Mouse (Mus musculus) midbrain, embryonic 13.5 days (tissue): ENCODE measurements around the gene Syt8. TPM values are rescaled to one million over a fixed set of nuclear protein-coding genes. Genes with fewer than 3 reads are reported as not detected.

Experiments used
- ATAC-seq: fragments of 200-750 bp; cut with Nextera tagmentation; 2 replicates; pipeline ENCODE4 v1.8.0; 2017; ENCODE audit warnings: mild to moderate bottlenecking, moderate TSS enrichment, moderate library complexity
- H3K27ac ChIP-seq: fragments of 300-500 bp; sonication (generic); 2 replicates; pipeline ENCODE4 v1.5.1; 2015; ENCODE audit warnings: inconsistent platforms, mild to moderate bottlenecking, moderate library complexity
- H3K27me3 ChIP-seq: fragments of 300-500 bp; sonication (generic); 2 replicates; pipeline ENCODE4 v1.6.1; 2015; ENCODE audit warnings: mild to moderate bottlenecking, inconsistent platforms
- H3K36me3 ChIP-seq: fragments of 300-500 bp; sonication (generic); 2 replicates; pipeline ENCODE4 v1.6.1; 2015; ENCODE audit warnings: mild to moderate bottlenecking, inconsistent platforms
- H3K4me1 ChIP-seq: fragments of 300-500 bp; sonication (generic); replicated peaks from 2 replicates; pipeline ENCODE4 v1.6.1; 2015; ENCODE audit warnings: inconsistent platforms
- H3K4me2 ChIP-seq: fragments of 300-500 bp; sonication (generic); replicated peaks from 2 replicates; pipeline ENCODE4 v1.6.1; 2015; ENCODE audit warnings: moderate library complexity, mild to moderate bottlenecking, inconsistent platforms
- H3K4me3 ChIP-seq: fragments of 300-500 bp; sonication (generic); replicated peaks from 2 replicates; pipeline ENCODE4 v1.5.1; 2015; ENCODE audit warnings: mild to moderate bottlenecking, inconsistent platforms
- H3K9ac ChIP-seq: fragments of 300-500 bp; sonication (generic); replicated peaks from 2 replicates; pipeline ENCODE4 v1.6.1; 2015; ENCODE audit warnings: mild to moderate bottlenecking, inconsistent platforms
- H3K9me3 ChIP-seq: fragments of 300-500 bp; sonication (generic); 2 replicates; pipeline ENCODE4 v1.6.1; 2016; ENCODE audit warnings: mild to moderate bottlenecking, inconsistent platforms
- WGBS: fragments of 180-500 bp; shearing (Covaris S2); methylation state at CpG from one replicate; pipeline ENCODE4 v1.1.7; 2015; 5-methylcytosine and 5-hydroxymethylcytosine counted together
- polyA plus RNA-seq: library from polyadenylated mRNA; unstranded; fragments of >200 nt; fragmentation: Nextera tagmentation; extraction: Ambion mirVana; gene quantifications from 2 replicates; pipeline ENCODE4 v1.2.1, GENCODE M21; 2015

Syt8 gene
- polyA plus RNA-seq, 1 experiment from 2014 or later: not detected

DNA sequence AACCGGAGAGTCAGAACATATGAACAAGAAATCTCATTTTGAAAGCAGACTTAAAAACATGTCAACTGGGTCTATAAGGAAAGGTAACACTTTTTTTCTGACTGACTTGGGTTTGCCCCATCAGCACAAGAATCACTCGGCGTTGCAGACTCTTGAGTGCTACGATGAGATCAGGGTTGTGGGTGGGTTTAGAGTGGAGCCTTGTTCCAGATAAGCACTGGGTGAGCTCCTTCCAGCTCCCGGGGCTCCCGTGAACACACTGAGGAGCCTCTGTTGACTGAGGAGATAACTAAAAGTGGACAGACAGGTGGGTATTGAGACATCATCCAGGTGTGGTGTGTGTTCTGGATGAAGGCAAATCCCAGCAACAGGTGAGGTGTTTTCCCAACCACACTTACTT, 21.4 kb upstream of the Syt8 start:
- H3K27ac ChIP-seq: no peak overlapping the region
- H3K27me3 ChIP-seq: no peaks in the 10 kb centered on the region
- H3K4me2 ChIP-seq: no peak overlapping the region
- 94% methylated on average over 6 of the region's 6 CpGs for WGBS
- H3K9me3 ChIP-seq: no peaks in the 10 kb centered on the region
- H3K36me3 ChIP-seq: no peaks in the 10 kb centered on the region
- no peak overlapping the region for H3K4me3 ChIP-seq
- H3K9ac ChIP-seq: no peak overlapping the region
- ATAC-seq: no peak
- H3K4me1 ChIP-seq: no peaks in the 10 kb centered on the region

DNA sequence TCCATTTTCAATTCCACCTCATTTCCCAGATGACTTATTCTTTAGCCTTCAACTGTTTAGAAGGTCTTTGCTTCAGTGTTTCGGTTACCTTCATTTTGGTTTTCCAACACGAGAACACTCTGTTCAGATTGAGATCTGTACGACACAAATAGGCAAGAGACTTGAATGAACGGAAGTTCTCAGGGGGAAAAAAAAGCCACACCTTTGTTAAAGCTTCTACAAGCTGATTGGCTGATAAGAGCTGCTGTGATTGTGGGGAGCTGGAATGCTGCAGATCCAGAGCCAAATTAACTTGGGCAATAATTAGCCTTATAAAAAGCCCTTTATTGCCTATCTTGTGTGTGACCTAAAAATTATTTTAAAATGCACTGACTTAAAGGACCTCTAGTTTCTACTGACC, 19.3 kb upstream of the Syt8 start:
- Histone ChIP-seq H3K27ac (no peak overlapping the region), H3K4me1 (no peaks in the 10 kb centered on the region), H3K4me2 (no peak overlapping the region), H3K36me3 (no peaks in the 10 kb centered on the region), H3K9me3 (no peaks in the 10 kb centered on the region), H3K27me3 (no peaks in the 10 kb centered on the region), H3K9ac (no peak overlapping the region), H3K4me3 (no peak overlapping the region)
- ATAC-seq: no peak
- 74% methylated on average over 4 of the region's 4 CpGs for WGBS

DNA sequence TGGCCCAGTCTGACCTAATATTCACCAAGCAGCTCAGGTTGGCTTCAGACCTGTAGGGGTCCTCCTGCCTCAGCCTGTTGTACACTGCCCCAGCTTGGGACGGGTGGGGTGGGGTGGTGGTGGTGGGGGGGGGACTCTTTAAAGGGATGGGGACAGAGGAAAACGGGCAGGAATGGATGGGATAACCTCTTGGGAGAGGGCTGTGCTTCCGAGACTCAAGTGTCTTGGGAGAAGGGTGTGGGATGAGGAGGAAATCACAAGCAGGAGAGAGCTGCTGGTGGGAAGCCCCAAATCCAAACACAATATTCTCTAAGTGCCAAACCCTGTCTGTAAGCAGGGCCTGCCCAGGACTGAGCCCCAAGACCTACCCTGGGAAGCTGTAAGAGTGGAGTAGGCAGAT, 18.4 kb upstream of the Syt8 start:
- Histone ChIP-seq H3K27me3 (no peaks in the 10 kb centered on the region), H3K36me3 (no peaks in the 10 kb centered on the region), H3K4me1 (no peaks in the 10 kb centered on the region), H3K27ac (no peak overlapping the region), H3K9me3 (no peaks in the 10 kb centered on the region), H3K4me2 (no peak overlapping the region), H3K4me3 (no peak overlapping the region), H3K9ac (no peak overlapping the region)
- WGBS: 88% methylated on average over 3 of the region's 3 CpGs
- ATAC-seq: no peak

DNA sequence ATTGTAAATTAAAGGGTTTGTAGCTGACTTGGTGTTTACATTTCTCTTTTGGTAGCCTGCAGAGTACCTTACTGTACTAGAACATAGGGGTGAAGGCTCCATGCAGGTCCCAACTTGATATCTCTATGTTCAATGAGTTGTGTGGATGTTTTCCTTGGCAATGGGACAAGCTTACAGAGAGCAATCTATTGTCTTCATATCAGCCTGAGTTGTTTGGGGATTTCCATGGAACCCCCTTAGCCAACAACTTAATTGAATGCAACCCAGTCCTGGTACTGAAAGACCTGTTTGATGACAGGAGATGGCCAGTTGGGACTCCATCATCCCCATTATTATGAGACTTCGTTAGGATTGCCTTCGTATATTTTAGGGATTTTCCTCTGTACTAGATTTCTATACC, 16.6 kb upstream of the Syt8 start:
- Histone ChIP-seq H3K9ac (no peak overlapping the region), H3K27me3 (no peaks in the 10 kb centered on the region), H3K9me3 (no peaks in the 10 kb centered on the region), H3K4me2 (no peak overlapping the region), H3K36me3 (no peaks in the 10 kb centered on the region), H3K4me1 (no peaks in the 10 kb centered on the region), H3K27ac (no peak overlapping the region), H3K4me3 (no peak overlapping the region)
- 92% methylated on average over 2 of the region's 2 CpGs for WGBS
- no peak for ATAC-seq

DNA sequence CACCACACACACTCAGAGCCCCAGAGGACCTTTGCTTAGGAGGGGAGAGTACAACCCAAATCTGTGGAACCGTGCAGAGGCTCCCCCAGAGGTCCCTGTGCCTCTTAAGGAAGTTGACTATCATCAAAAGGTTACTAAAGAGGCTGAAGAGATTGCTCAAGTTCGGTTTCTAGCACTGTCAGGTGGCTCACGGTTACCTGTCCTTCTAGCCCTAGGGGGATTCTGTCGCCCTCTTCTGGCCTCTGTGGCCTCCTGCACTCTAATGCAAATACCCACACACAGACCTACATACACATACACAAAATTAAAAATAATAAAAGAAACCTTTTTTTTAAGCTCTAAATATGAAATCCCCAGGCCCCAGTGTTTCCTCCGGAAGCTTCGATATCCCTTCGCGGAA, 16.0 kb upstream of the Syt8 start:
- no peaks in the 10 kb centered on the region for H3K27me3 ChIP-seq
- whole genome bisulfite sequencing: 91% methylated on average over 8 of the region's 8 CpGs

DNA sequence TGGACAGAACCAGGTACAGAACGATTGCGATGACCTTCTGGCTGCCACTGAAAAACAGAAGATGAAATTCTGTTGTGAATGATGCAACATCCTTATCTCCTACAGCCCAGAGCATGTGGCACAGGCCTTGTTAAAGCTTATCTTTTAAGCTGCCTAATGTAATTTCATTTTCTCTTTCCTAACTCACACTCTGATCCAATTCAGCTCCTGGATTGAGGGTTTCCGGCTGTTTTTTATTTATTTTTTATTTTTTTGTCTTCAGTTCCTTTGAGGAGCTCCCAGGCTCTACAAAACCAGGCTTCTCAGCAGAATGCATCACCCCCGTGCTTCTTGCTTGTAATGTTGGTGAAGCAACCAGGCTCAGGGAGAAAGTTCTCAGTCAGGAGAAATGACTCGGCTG, 14.8 kb upstream of the Syt8 start:
- H3K4me3 ChIP-seq: no peak overlapping the region
- no peak for ATAC-seq
- H3K27ac ChIP-seq: no peak overlapping the region
- H3K9ac ChIP-seq: no peak overlapping the region
- H3K4me1 ChIP-seq: no peaks in the 10 kb centered on the region
- 85% methylated on average over 5 of the region's 5 CpGs for WGBS
- no peaks in the 10 kb centered on the region for H3K36me3 ChIP-seq
- H3K27me3 ChIP-seq: no peaks in the 10 kb centered on the region
- H3K9me3 ChIP-seq: no peaks in the 10 kb centered on the region
- no peak overlapping the region for H3K4me2 ChIP-seq

More for the DNA sequence above, 16.0 kb upstream of the Syt8 start:
- Histone ChIP-seq H3K4me3 (no peak overlapping the region), H3K36me3 (no peaks in the 10 kb centered on the region), H3K9ac (no peak overlapping the region), H3K4me2 (no peak overlapping the region), H3K4me1 (no peaks in the 10 kb centered on the region), H3K27ac (no peak overlapping the region), H3K9me3 (no peaks in the 10 kb centered on the region)
- no peak for ATAC-seq

DNA sequence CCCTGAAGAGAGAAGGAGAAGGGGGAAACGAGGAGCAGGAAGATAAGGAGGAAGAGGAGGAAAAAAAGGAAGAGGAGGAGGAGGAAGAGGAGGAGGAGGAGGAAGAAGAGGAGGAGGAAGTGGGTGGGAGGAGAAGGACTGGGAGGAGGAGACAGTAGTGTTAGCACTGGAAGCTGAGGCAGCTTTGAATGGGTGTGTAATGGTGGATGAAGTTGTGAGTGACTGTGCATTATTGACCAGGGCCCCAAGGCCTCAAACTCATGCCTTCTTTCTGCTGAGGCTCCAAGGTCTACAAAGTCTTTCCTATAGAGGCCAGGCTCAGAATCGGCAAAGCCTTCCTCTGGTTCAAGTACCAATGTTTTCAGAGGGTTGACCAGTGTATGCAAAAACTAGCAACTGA, 12.8 kb upstream of the Syt8 start:
- Histone ChIP-seq H3K4me1 (no peaks in the 10 kb centered on the region), H3K9me3 (no peaks in the 10 kb centered on the region), H3K27me3 (no peaks in the 10 kb centered on the region; the same call in 1 of the 2 replicates), H3K4me3 (no peak overlapping the region), H3K4me2 (no peak overlapping the region), H3K9ac (no peak overlapping the region), H3K27ac (no peak overlapping the region), H3K36me3 (no peaks in the 10 kb centered on the region)
- no peak for ATAC-seq
- 76% methylated on average over 2 of the region's 2 CpGs for WGBS

DNA sequence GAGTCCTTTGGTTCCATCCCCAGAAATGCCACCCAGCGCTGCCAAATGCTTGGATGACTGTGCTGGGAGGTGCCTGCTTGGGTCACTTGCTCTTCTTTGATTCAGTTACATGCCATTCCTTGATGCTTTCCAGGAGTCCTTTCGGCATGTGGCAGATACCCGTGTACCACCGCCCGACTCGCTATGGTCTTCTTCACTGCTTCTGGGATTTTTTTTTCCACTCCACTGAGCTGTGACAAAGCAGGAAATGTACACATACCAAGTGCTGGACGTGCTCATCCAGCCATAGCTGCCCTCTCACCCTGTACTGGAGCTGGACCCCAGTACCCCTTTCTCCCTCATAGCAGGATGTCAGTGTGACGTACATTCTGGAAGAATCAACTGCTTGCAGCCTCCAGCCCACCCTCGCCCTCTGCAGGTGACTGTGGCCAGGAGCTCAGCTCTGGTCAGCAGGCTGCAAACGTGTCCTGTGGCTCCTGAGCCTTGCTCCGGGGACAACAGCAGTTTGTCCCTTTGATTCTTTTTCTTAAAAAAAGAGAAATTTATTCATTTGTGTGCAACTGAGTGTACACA, 8.9 kb upstream of the Syt8 start:
- Histone ChIP-seq H3K4me3 (no peak overlapping the region), H3K36me3 (no peaks in the 10 kb centered on the region), H3K4me2 (no peak overlapping the region), H3K27me3 (no peaks in the 10 kb centered on the region; the same call in 1 of the 2 replicates), H3K27ac (no peak overlapping the region), H3K9ac (no peak overlapping the region), H3K9me3 (no peaks in the 10 kb centered on the region), H3K4me1 (peaks cover 9% of the 10 kb centered on the region)
- WGBS: 44% methylated on average over 11 of the region's 11 CpGs
- ATAC-seq: no peak

DNA sequence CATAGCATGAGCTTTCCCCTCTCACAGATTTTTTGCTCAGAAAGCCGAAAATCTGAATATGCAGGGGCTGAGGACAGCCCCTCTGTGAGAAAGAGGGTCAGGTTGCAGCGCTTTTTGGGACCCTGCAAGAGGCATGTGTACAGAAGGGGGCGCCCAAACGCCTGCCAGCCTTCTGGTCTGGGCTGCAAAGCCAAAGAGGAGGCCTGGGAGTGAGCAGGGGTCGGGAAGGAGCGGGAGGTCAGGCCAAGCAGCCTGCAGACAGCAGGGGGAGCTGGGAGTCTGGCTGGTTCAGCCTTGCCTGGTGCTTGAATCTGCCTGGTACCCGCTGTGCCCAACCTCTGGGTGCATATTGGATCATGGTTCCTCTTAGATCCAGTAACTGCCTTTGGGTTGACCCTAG, 6.4 kb upstream of the Syt8 start:
- H3K4me3 ChIP-seq: no peak overlapping the region
- WGBS: 4% methylated on average over 7 of the region's 7 CpGs

DNA sequence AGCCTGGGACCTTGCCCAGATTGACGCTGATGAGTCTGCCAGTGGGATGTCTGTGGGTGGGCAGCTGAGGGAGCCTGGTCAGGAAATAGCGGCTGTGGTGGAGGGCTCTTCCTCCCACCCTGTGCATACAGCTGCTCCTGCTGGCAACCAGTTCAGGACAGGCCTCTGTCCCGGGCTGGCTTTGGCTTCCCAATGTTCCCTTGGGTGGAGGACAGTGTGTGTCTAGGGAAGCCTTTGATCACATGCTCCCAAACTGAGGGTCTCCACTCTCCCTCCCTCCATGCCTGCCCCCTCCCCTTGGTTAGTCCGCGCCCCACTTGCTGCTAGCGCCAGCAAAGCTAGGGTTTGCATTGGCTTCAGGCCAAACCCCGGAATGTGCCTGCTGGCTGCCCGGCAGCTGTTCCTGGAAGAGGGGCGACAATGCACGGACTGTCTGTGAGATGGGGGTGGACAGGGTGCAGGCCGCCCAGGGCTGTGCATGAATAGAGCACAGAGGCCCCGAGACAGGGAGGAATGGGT, 4.4 kb upstream of the Syt8 start:
- 59% methylated on average over 12 of the region's 12 CpGs for WGBS

More for the DNA sequence above, 6.4 kb upstream of the Syt8 start:
- no peaks in the 10 kb centered on the region for H3K9me3 ChIP-seq
- no peak for ATAC-seq
- no peaks in the 10 kb centered on the region for H3K36me3 ChIP-seq
- H3K4me2 ChIP-seq: no peak overlapping the region
- no peak overlapping the region for H3K9ac ChIP-seq
- no peak overlapping the region for H3K27ac ChIP-seq
- H3K27me3 ChIP-seq: no peaks in the 10 kb centered on the region; the same call in 1 of the 2 replicates
- H3K4me1 ChIP-seq: peaks cover 10% of the 10 kb centered on the region

DNA sequence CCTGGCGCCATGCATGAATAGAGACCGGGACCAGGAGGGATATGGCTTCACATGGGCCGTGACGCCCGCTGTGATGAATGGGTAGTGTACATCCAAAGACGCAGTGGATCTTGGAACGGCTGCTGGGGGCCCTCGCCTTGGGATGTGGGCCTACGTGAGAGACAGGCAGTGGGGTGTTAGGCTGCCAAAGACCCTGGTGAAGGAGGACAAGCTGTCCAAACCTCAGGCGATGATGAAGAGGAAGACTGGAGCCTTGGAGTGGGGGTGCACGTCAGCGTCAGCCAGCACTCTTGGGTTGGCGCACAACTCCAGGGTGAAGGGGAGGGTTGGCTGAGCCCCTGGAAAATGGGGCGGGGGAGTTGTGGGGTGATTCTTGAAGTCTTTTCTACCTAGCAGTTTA, 3.5 kb upstream of the Syt8 start:
- no peaks in the 10 kb centered on the region for H3K9me3 ChIP-seq
- ATAC-seq: no peak
- WGBS: 92% methylated on average over 14 of the region's 14 CpGs
- H3K27me3 ChIP-seq: no peaks in the 10 kb centered on the region
- H3K36me3 ChIP-seq: no peaks in the 10 kb centered on the region
- H3K9ac ChIP-seq: no peak overlapping the region
- H3K4me1 ChIP-seq: peaks cover 10% of the 10 kb centered on the region
- no peak overlapping the region for H3K4me2 ChIP-seq
- no peak overlapping the region for H3K27ac ChIP-seq
- H3K4me3 ChIP-seq: no peak overlapping the region

More for the DNA sequence above, 4.4 kb upstream of the Syt8 start:
- no peaks in the 10 kb centered on the region for H3K36me3 ChIP-seq
- H3K27ac ChIP-seq: peak overlapping the region; percentile 40; the same call in 1 of the 2 replicates
- H3K9me3 ChIP-seq: no peaks in the 10 kb centered on the region
- H3K4me2 ChIP-seq: no peak overlapping the region
- no peak overlapping the region for H3K9ac ChIP-seq
- H3K27me3 ChIP-seq: no peaks in the 10 kb centered on the region; the same call in 1 of the 2 replicates
- ATAC-seq: peak; percentile 87
- peaks cover 10% of the 10 kb centered on the region for H3K4me1 ChIP-seq
- no peak overlapping the region for H3K4me3 ChIP-seq

DNA sequence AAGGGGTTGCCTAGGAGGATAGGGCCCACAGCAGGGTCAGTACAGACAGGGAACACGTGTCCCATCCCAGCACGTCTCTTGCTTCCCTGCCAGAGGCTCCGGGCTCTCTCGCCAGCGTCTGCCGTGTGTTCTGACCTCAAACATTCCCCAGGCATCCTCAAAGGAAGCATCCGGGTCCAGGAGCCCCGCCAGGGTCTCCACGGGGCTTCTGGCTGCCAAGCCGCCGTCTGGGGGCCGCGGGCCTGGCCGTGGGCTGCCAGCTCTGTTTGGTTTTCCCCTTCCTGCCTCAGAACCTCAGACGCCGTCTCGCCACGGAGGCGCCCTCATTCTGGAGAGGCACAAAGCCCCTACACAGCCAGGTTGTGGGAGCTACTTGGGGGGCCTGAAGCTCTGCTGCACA, 1.0 kb upstream of the Syt8 start:
- Histone ChIP-seq H3K27me3 (no peaks in the 10 kb centered on the region), H3K27ac (no peak overlapping the region), H3K36me3 (no peaks in the 10 kb centered on the region), H3K4me3 (no peak overlapping the region), H3K4me2 (no peak overlapping the region), H3K9me3 (no peaks in the 10 kb centered on the region), H3K9ac (no peak overlapping the region), H3K4me1 (peaks cover 10% of the 10 kb centered on the region)
- 61% methylated on average over 19 of the region's 19 CpGs for WGBS
- no peak for ATAC-seq

DNA sequence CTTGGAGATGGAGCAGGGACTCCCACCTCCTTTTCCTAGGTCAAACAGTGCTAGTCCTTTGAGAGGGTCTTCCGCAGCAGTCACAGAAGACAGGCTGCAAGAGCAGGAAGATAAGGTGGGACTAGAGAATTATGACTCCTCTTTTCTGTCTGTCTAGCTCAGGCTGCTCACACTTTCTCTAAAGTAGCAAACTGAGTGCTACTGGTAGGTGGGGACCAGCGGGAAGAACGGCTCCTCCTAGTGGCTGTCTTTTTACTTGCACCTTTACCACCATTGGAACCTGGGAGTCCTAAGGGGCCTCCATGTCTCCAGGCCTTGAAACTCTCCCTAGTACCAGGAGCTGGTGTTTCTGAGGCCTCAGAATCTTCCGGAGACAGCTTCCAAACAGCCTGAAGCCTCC, 874 bp downstream of the Syt8 start:
- no peaks in the 10 kb centered on the region for H3K36me3 ChIP-seq
- H3K9me3 ChIP-seq: no peaks in the 10 kb centered on the region
- no peak overlapping the region for H3K27ac ChIP-seq
- H3K4me2 ChIP-seq: no peak overlapping the region
- no peak overlapping the region for H3K9ac ChIP-seq
- H3K4me3 ChIP-seq: no peak overlapping the region
- peaks cover 3% of the 10 kb centered on the region for H3K4me1 ChIP-seq
- no peak for ATAC-seq
- no peaks in the 10 kb centered on the region for H3K27me3 ChIP-seq
- WGBS: 21% methylated on average over 4 of the region's 4 CpGs
